27 mouse cellular contexts compared by ENCODE assay signal in genomic region chr15:84078667-84079066, GRCm38 (mm10). TPM values are rescaled to one million over a fixed set of nuclear protein-coding genes. Genes with fewer than 3 reads are reported as not detected.
DNase-seq lines count a peak whose midpoint lies in the region; ATAC-seq and TF ChIP-seq lines count a peak whose summit lies in the region.
"Had no signal": no experiment of that assay in that cellular context is flagged by ENCODE, and none has a peak within 500 bp of the region (broad histone marks: within the 10 kb centered on the region; RNA-seq: fewer than 3 reads in every experiment).

No protein-coding gene starts in this region.

- no peak overlapping the region for H3K4me2 ChIP-seq in midbrain, embryonic 11.5 days
- H3K4me2 ChIP-seq in midbrain, postnatal 0 days (ENCODE audit: low read depth, low read length, poor library complexity, severe bottlenecking) = no peak overlapping the region
- H3K4me2 ChIP-seq: forebrain, embryonic 13.5 days; hindbrain, embryonic 12.5 days had no signal

- H3K9me3 ChIP-seq in midbrain, embryonic 11.5 days (ENCODE audit: control insufficient read depth, low read length) = no peaks in the 10 kb centered on the region
- no peaks in the 10 kb centered on the region for H3K9me3 ChIP-seq in midbrain, postnatal 0 days (ENCODE audit: low read length)
- H3K9me3 ChIP-seq: embryonic facial prominence, embryonic 10.5 days; forebrain, embryonic 13.5 days; heart, embryonic 10.5 days; hindbrain, embryonic 12.5 days had no signal

- no peak overlapping the region for H3K9ac ChIP-seq in midbrain, embryonic 11.5 days (ENCODE audit: low read length)
- H3K9ac ChIP-seq in midbrain, postnatal 0 days (replicated peaks; ENCODE audit: low read length, poor library complexity, severe bottlenecking) = no peak overlapping the region
- H3K9ac ChIP-seq: forebrain, embryonic 13.5 days; forebrain, postnatal 0 days; hindbrain, embryonic 12.5 days had no signal

- DNase-seq in layer of hippocampus, adult 2 months (ENCODE audit: low spot score in 2 of 2) = no peak
- no peak for DNase-seq in layer of hippocampus, adult 11-12 months (ENCODE audit: low spot score)
- peak; percentile 10 for DNase-seq in midbrain, embryonic 11.5 days (ENCODE audit: low spot score, missing footprints)
- DNase-seq in midbrain, postnatal 0 days (ENCODE audit: low spot score) = no peak
- peak; percentile 14 for DNase-seq in 416B (ENCODE audit: low read depth)
- peak; percentile 72 for DNase-seq in brain, adult 2 months (ENCODE audit: low read depth, low spot score)
- DNase-seq: adrenal gland, adult 8-10 months; adrenal gland, postnatal 36 days; cerebellum, adult 11 months; cerebellum, adult 9-10 months; cerebellum, postnatal 25 days; forebrain, postnatal 0 days; gastrocnemius, postnatal 36 days; heart, adult 18-20 months; heart, postnatal 10 days; heart, postnatal 4 days had no signal

- no peak for ATAC-seq in midbrain, embryonic 11.5 days (ENCODE audit: low FRiP score)
- no peak for ATAC-seq in midbrain, postnatal 0 days (ENCODE audit: low FRiP score)
- ATAC-seq in granulocyte monocyte progenitor cell, adult 5-6 weeks (replicated peaks; ENCODE audit: poor library complexity, severe bottlenecking) = no peak
- no peak for ATAC-seq in megakaryocyte progenitor cell, adult 5-6 weeks (replicated peaks; ENCODE audit: poor library complexity)
- ATAC-seq: forebrain, embryonic 13.5 days; forebrain, postnatal 0 days; hindbrain, embryonic 16.5 days had no signal

- H3K36me3 ChIP-seq in midbrain, embryonic 11.5 days (ENCODE audit: control insufficient read depth, insufficient read depth, low read length) = no peaks in the 10 kb centered on the region
- H3K36me3 ChIP-seq in midbrain, postnatal 0 days (ENCODE audit: insufficient read depth, low read length) = peaks cover 9% of the 10 kb centered on the region
- H3K36me3 ChIP-seq: embryonic facial prominence, embryonic 10.5 days; G1E; heart, embryonic 10.5 days had no signal

- TF ChIP-seq CTCF in layer of hippocampus, adult 2 months (conservative IDR thresholded peaks at IDR 0.05) = no peak
- TF ChIP-seq CTCF in midbrain, postnatal 0 days (IDR thresholded peaks at IDR 0.05) = no peak

- peak overlapping the region; percentile 1; the same call in 1 of the 2 replicates for H3K27ac ChIP-seq in layer of hippocampus, adult 2 months
- H3K27ac ChIP-seq in midbrain, embryonic 11.5 days (ENCODE audit: low read depth, low read length) = no peak overlapping the region
- H3K27ac ChIP-seq in midbrain, postnatal 0 days (ENCODE audit: low read depth, low read length) = no peak overlapping the region
- H3K27ac ChIP-seq: embryonic facial prominence, embryonic 10.5 days; forebrain, embryonic 13.5 days; heart, embryonic 10.5 days; hindbrain, embryonic 12.5 days had no signal

- WGBS in midbrain, embryonic 11.5 days = 88% methylated on average over 13 of the region's 13 CpGs
- WGBS in midbrain, postnatal 0 days = 64% methylated on average over 13 of the region's 13 CpGs

- H3K4me3 ChIP-seq in layer of hippocampus, adult 2 months = no peak overlapping the region
- no peak overlapping the region for H3K4me3 ChIP-seq in midbrain, embryonic 11.5 days (ENCODE audit: low read depth, low read length)
- H3K4me3 ChIP-seq in midbrain, postnatal 0 days (ENCODE audit: low read depth, low read length) = no peak overlapping the region
- H3K4me3 ChIP-seq: embryonic facial prominence, embryonic 10.5 days; forebrain, embryonic 13.5 days; heart, embryonic 10.5 days; hindbrain, embryonic 12.5 days had no signal

- H3K27me3 ChIP-seq in midbrain, embryonic 11.5 days (ENCODE audit: control insufficient read depth, insufficient read depth, low read length) = no peaks in the 10 kb centered on the region
- no peaks in the 10 kb centered on the region for H3K27me3 ChIP-seq in midbrain, postnatal 0 days (ENCODE audit: insufficient read depth, low read length)

- no peaks in the 10 kb centered on the region; the same call in none of the 2 replicates for H3K4me1 ChIP-seq in midbrain, embryonic 11.5 days (ENCODE audit: control insufficient read depth, insufficient read depth, low read length)
- H3K4me1 ChIP-seq in midbrain, postnatal 0 days (ENCODE audit: insufficient read depth, low read length) = no peaks in the 10 kb centered on the region

RNA-seq across cellular contexts. Expression of gene Efcab6, which starts 13.5 kb away (rescaled TPM):
- 1 to 10 TPM; 4.9 to 6.4 TPM for total RNA-seq in layer of hippocampus, adult 2 months (2021)
- 0.29 TPM in 1 of 2 replicates, not detected in the other for polyA plus RNA-seq in midbrain, embryonic 11.5 days (2014; fragmentation: Nextera tagmentation; extraction: Ambion mirVana)
- 1.3 and 3.9 TPM in 2 replicates for total RNA-seq in midbrain, postnatal 0 days (2014; rRNA removed)
- polyA plus RNA-seq in midbrain, postnatal 0 days (2015; fragmentation: Nextera tagmentation; extraction: Ambion mirVana) = 0.55 and 1.5 TPM in 2 replicates
- not detected in 2 replicates for total RNA-seq in granulocyte monocyte progenitor cell, adult 5-6 weeks (2014; fragmentation: Nextera tagmentation)
- not detected in 2 replicates for total RNA-seq in granulocyte monocyte progenitor cell, adult 5-6 weeks (2017)
- not detected in 2 replicates for total RNA-seq in megakaryocyte progenitor cell, adult 5-6 weeks (2015)
- not detected in 2 replicates for total RNA-seq in megakaryocyte progenitor cell, adult 5-6 weeks (2017)
- total RNA-seq: adrenal gland, postnatal 36 days; G1E; heart, postnatal 10 days; heart, postnatal 4 days had no signal
- polyA plus RNA-seq: G1E; heart, embryonic 10.5 days had no signal

RNA-seq across cellular contexts. Expression of gene Sult4a1, which starts 26.9 kb away (rescaled TPM):
- total RNA-seq in layer of hippocampus, adult 2 months (2021) = 100 to 1,000 TPM; 315 to 350 TPM
- polyA plus RNA-seq in midbrain, embryonic 11.5 days (2014; fragmentation: Nextera tagmentation; extraction: Ambion mirVana) = 8.7 and 8.9 TPM in 2 replicates
- 197 and 208 TPM in 2 replicates for total RNA-seq in midbrain, postnatal 0 days (2014; rRNA removed)
- 139 and 150 TPM in 2 replicates for polyA plus RNA-seq in midbrain, postnatal 0 days (2015; fragmentation: Nextera tagmentation; extraction: Ambion mirVana)
- not detected in 2 replicates for total RNA-seq in granulocyte monocyte progenitor cell, adult 5-6 weeks (2014; fragmentation: Nextera tagmentation)
- total RNA-seq in granulocyte monocyte progenitor cell, adult 5-6 weeks (2017) = not detected in 2 replicates
- not detected in 2 replicates for total RNA-seq in megakaryocyte progenitor cell, adult 5-6 weeks (2015)
- total RNA-seq in megakaryocyte progenitor cell, adult 5-6 weeks (2017) = not detected in 2 replicates
- total RNA-seq: G1E; gastrocnemius, postnatal 36 days; heart, postnatal 10 days had no signal
- polyA plus RNA-seq: G1E had no signal

RNA-seq across cellular contexts. Expression of gene Pnpla5, which starts 44.3 kb away (rescaled TPM):
- not detected for total RNA-seq in layer of hippocampus, adult 2 months (2021)
- 0.05 TPM in 1 of 2 replicates, not detected in the other for polyA plus RNA-seq in midbrain, embryonic 11.5 days (2014; fragmentation: Nextera tagmentation; extraction: Ambion mirVana)
- not detected in 2 replicates for total RNA-seq in midbrain, postnatal 0 days (2014; rRNA removed)
- polyA plus RNA-seq in midbrain, postnatal 0 days (2015; fragmentation: Nextera tagmentation; extraction: Ambion mirVana) = not detected in 2 replicates
- total RNA-seq in granulocyte monocyte progenitor cell, adult 5-6 weeks (2014; fragmentation: Nextera tagmentation) = not detected in 2 replicates
- not detected in 2 replicates for total RNA-seq in granulocyte monocyte progenitor cell, adult 5-6 weeks (2017)
- not detected in 2 replicates for total RNA-seq in megakaryocyte progenitor cell, adult 5-6 weeks (2015)
- total RNA-seq in megakaryocyte progenitor cell, adult 5-6 weeks (2017) = not detected in 2 replicates
- total RNA-seq: forebrain, postnatal 0 days; G1E; gastrocnemius, postnatal 36 days; heart, adult 18-20 months; heart, postnatal 10 days; heart, postnatal 4 days had no signal
- polyA plus RNA-seq: brain, embryonic 14.5 days; embryonic facial prominence, embryonic 10.5 days; embryonic facial prominence, embryonic 14.5 days; forebrain, embryonic 13.5 days; forebrain, postnatal 0 days; G1E; heart, embryonic 10.5 days; heart, embryonic 14.5 days; hindbrain, embryonic 12.5 days; hindbrain, embryonic 16.5 days had no signal

Comparison
In these comparisons a context has a peak if more than half of its experiments do, and no peak if none do; other contexts are left out.
1. DNase-seq: peak in midbrain, embryonic 11.5 days (single experiment), 416B (single experiment) and brain, adult 2 months (single experiment); none in layer of hippocampus, adult 2 months (0 of 2), layer of hippocampus, adult 11-12 months (single experiment) and midbrain, postnatal 0 days (single experiment).
2. RNA of gene Sult4a1, which starts 26.9 kb away (total RNA-seq): 315 to 350 TPM in layer of hippocampus, adult 2 months and 197 to 208 TPM in midbrain, postnatal 0 days; not detected in granulocyte monocyte progenitor cell, adult 5-6 weeks and not detected in megakaryocyte progenitor cell, adult 5-6 weeks; every median in the first group is over 100 times any median in the second.